Mouse (Mus musculus) MEL (cell line): ENCODE measurements around the gene Sept5. TPM values are rescaled to one million over a fixed set of nuclear protein-coding genes. Genes with fewer than 3 reads are reported as not detected.

ENCODE experiments used
- DNase-seq: peaks from one replicate; pipeline ENCODE4 v3.0.0; 2011; ENCODE audit warnings: low read depth, low spot score
- H3K27ac ChIP-seq: 2 replicates; pipeline ENCODE4 v1.5.1; 2012; ENCODE audit warnings: low read depth, mild to moderate bottlenecking, control low read depth, low read length, moderate library complexity; ENCODE audit not compliant: control insufficient read depth
- H3K27me3 ChIP-seq, 2 experiments: fragments of 150-350 bp in 1 of 2; sonication (generic) in 1 of 2; 2 replicates each; pipeline ENCODE4 v1.6.1; 2012; ENCODE audit warnings: low read length in 2 of 2, mild to moderate bottlenecking in 2 of 2, improper control_type of control experiment in 1 of 2, moderate library complexity in 1 of 2; ENCODE audit not compliant: insufficient read depth in 2 of 2, control insufficient read depth in 1 of 2
- H3K36me3 ChIP-seq, 2 experiments: 2 replicates each; pipeline ENCODE4 v1.6.1; 2012 to 2014; ENCODE audit warnings: low read length in 2 of 2, improper control_type of control experiment in 1 of 2, inconsistent platforms in 1 of 2, mild to moderate bottlenecking in 1 of 2; ENCODE audit not compliant: insufficient read depth in 2 of 2, control insufficient read depth in 1 of 2
- H3K4me1 ChIP-seq, 2 experiments: fragments of 150-350 bp in 1 of 2; sonication (generic) in 1 of 2; 2 replicates each; pipeline ENCODE4 v1.6.1; 2012; ENCODE audit warnings: low read length in 2 of 2, improper control_type of control experiment in 1 of 2, mild to moderate bottlenecking in 1 of 2; ENCODE audit not compliant: insufficient read depth in 2 of 2, control insufficient read depth in 1 of 2
- H3K4me3 ChIP-seq, 2 experiments: fragments of 150-350 bp in 1 of 2; sonication (generic) in 1 of 2; 2 replicates each; pipeline ENCODE4 v1.5.1; 2012; ENCODE audit warnings: low read depth in 2 of 2, low read length in 2 of 2, mild to moderate bottlenecking in 2 of 2, moderate library complexity in 2 of 2, control low read depth in 1 of 2, improper control_type of control experiment in 1 of 2; ENCODE audit not compliant: control insufficient read depth in 1 of 2, insufficient read depth in 1 of 2
- H3K79me2 ChIP-seq: 2 replicates; pipeline ENCODE4 v1.6.1; 2012; ENCODE audit warnings: mild to moderate bottlenecking, low read length, moderate library complexity; ENCODE audit not compliant: control insufficient read depth, poor library complexity, insufficient read depth
- H3K9ac ChIP-seq: 2 replicates; pipeline ENCODE4 v1.6.1; 2012; ENCODE audit warnings: low read depth, mild to moderate bottlenecking, control low read depth, low read length, moderate library complexity; ENCODE audit not compliant: control insufficient read depth, poor library complexity, severe bottlenecking
- H3K9me3 ChIP-seq: fragments of 150-350 bp; sonication (generic); replicated peaks from 2 replicates; pipeline ENCODE4 v1.6.1; 2012; ENCODE audit warnings: mild to moderate bottlenecking, low read length, improper control_type of control experiment, moderate library complexity; ENCODE audit not compliant: insufficient read depth
- BHLHE40 ChIP-seq: IDR thresholded peaks from 2 replicates; pipeline ENCODE4 v1.6.1; 2012; ENCODE audit warnings: low read depth, mild to moderate bottlenecking, inconsistent platforms, low read length, improper control_type of control experiment, borderline replicate concordance
- CHD1 ChIP-seq: IDR thresholded peaks from 2 replicates; pipeline ENCODE4 v1.6.1; 2012; ENCODE audit warnings: low read depth, mild to moderate bottlenecking, inconsistent platforms, low read length, improper control_type of control experiment
- E2F4 ChIP-seq: IDR thresholded peaks from 2 replicates; pipeline ENCODE4 v1.6.1; 2011; ENCODE audit warnings: low read depth, low read length, improper control_type of control experiment, borderline replicate concordance
- ELF1 ChIP-seq: IDR thresholded peaks from 2 replicates; pipeline ENCODE4 v1.6.1; 2014; ENCODE audit warnings: low read depth, mild to moderate bottlenecking, inconsistent platforms, low read length, improper control_type of control experiment, moderate library complexity
- EP300 ChIP-seq, 2 experiments: IDR thresholded peaks; 2 replicates each; pipeline ENCODE4 v1.6.1; 2011; ENCODE audit warnings: improper control_type of control experiment in 2 of 2, low read length in 2 of 2, low read depth in 1 of 2, mild to moderate bottlenecking in 1 of 2
- HCFC1 ChIP-seq: IDR thresholded peaks from 2 replicates; pipeline ENCODE4 v1.6.1; 2012; ENCODE audit warnings: low read depth, mild to moderate bottlenecking, inconsistent platforms, low read length, improper control_type of control experiment, moderate library complexity
- JUND ChIP-seq: IDR thresholded peaks from 2 replicates; pipeline ENCODE4 v1.6.1; 2011; ENCODE audit warnings: low read depth, mild to moderate bottlenecking, improper control_type of control experiment, low read length
- MAZ ChIP-seq: IDR thresholded peaks from 2 replicates; pipeline ENCODE4 v1.6.1; 2012; ENCODE audit warnings: low read depth, mild to moderate bottlenecking, inconsistent platforms, low read length, improper control_type of control experiment
- MXI1 ChIP-seq: IDR thresholded peaks from 2 replicates; pipeline ENCODE4 v1.6.1; 2011; ENCODE audit warnings: mild to moderate bottlenecking, low read depth, low read length, improper control_type of control experiment
- MYB ChIP-seq: IDR thresholded peaks from 2 replicates; pipeline ENCODE4 v1.6.1; 2011; ENCODE audit warnings: mild to moderate bottlenecking, low read depth, low read length, improper control_type of control experiment
- NELFE ChIP-seq: IDR thresholded peaks from 2 replicates; pipeline ENCODE4 v1.6.1; 2011; ENCODE audit warnings: low read depth, low read length, improper control_type of control experiment
- NRF1 ChIP-seq: IDR thresholded peaks from 2 replicates; pipeline ENCODE4 v1.6.1; 2014; ENCODE audit warnings: low read depth, mild to moderate bottlenecking, inconsistent platforms, low read length, improper control_type of control experiment, moderate library complexity; ENCODE audit not compliant: poor library complexity, insufficient read depth, severe bottlenecking
- POLR2A ChIP-seq, 2 experiments: IDR thresholded peaks; 2 replicates each; pipeline ENCODE4 v1.6.1; 2011 to 2012; ENCODE audit warnings: low read length in 2 of 2, mild to moderate bottlenecking in 2 of 2, control low read depth in 1 of 2, improper control_type of control experiment in 1 of 2, low read depth in 1 of 2, moderate library complexity in 1 of 2; ENCODE audit not compliant: control insufficient read depth in 1 of 2, insufficient read depth in 1 of 2, poor library complexity in 1 of 2
- POLR2AphosphoS5 ChIP-seq: IDR thresholded peaks from 2 replicates; pipeline ENCODE4 v1.6.1; 2012; ENCODE audit warnings: low read depth, borderline replicate concordance, mild to moderate bottlenecking, inconsistent platforms, low read length, moderate library complexity, mixed read lengths
- SMC3 ChIP-seq: IDR thresholded peaks from 2 replicates; pipeline ENCODE4 v1.6.1; 2011; ENCODE audit warnings: low read depth, low read length, improper control_type of control experiment
- TAL1 ChIP-seq: IDR thresholded peaks from 2 replicates; pipeline ENCODE4 v1.6.1; 2012; ENCODE audit warnings: mild to moderate bottlenecking, inconsistent platforms, low read length, moderate library complexity, mixed read lengths
- TBP ChIP-seq: IDR thresholded peaks from 2 replicates; pipeline ENCODE4 v1.8.0; 2011; ENCODE audit warnings: low read depth, low read length, improper control_type of control experiment
- UBTF ChIP-seq: IDR thresholded peaks from 2 replicates; pipeline ENCODE4 v1.6.1; 2012; ENCODE audit warnings: low read depth, mild to moderate bottlenecking, inconsistent platforms, low read length, improper control_type of control experiment, moderate library complexity, borderline replicate concordance; ENCODE audit not compliant: insufficient read depth
- USF1 ChIP-seq: IDR thresholded peaks from 2 replicates; pipeline ENCODE4 v1.6.1; 2014; ENCODE audit warnings: low read depth, mild to moderate bottlenecking, inconsistent platforms, low read length, improper control_type of control experiment, moderate library complexity
- ZC3H11A ChIP-seq: IDR thresholded peaks from 2 replicates; pipeline ENCODE4 v1.6.1; 2012; ENCODE audit warnings: low read depth, mild to moderate bottlenecking, inconsistent platforms, low read length, improper control_type of control experiment
- ZKSCAN1 ChIP-seq: IDR thresholded peaks from 2 replicates; pipeline ENCODE4 v1.6.1; 2012; ENCODE audit warnings: low read depth, mild to moderate bottlenecking, inconsistent platforms, low read length, improper control_type of control experiment, moderate library complexity
- ZNF384 ChIP-seq: IDR thresholded peaks from 2 replicates; pipeline ENCODE4 v1.6.1; 2012; ENCODE audit warnings: low read depth, mild to moderate bottlenecking, inconsistent platforms, low read length, improper control_type of control experiment
- polyA plus RNA-seq, 2 experiments: library from polyadenylated mRNA; stranded (reverse) in 1 of 2; unstranded in 1 of 2; fragments of >175 nt in 1 of 2; fragments of >200 nt in 1 of 2; gene quantifications; 2 replicates each; pipeline versions ENCODE4 v1.2.1 to v1.2.4; 2012; ENCODE audit warnings: low replicate concordance in 2 of 2, low read depth in 1 of 2; ENCODE audit not compliant: insufficient read length in 2 of 2, insufficient read depth in 1 of 2, missing spikeins in 1 of 2
- total RNA-seq: library from RNA; depleted of rRNA; stranded (reverse); fragments of 300-350 nt; gene quantifications from 2 replicates; pipeline ENCODE4 v1.2.3, GENCODE M21; 2012

Gene Sept5
- total and polyA plus RNA-seq, 3 experiments: 7.4 to 29.3 TPM; not detected in 1

DNA sequence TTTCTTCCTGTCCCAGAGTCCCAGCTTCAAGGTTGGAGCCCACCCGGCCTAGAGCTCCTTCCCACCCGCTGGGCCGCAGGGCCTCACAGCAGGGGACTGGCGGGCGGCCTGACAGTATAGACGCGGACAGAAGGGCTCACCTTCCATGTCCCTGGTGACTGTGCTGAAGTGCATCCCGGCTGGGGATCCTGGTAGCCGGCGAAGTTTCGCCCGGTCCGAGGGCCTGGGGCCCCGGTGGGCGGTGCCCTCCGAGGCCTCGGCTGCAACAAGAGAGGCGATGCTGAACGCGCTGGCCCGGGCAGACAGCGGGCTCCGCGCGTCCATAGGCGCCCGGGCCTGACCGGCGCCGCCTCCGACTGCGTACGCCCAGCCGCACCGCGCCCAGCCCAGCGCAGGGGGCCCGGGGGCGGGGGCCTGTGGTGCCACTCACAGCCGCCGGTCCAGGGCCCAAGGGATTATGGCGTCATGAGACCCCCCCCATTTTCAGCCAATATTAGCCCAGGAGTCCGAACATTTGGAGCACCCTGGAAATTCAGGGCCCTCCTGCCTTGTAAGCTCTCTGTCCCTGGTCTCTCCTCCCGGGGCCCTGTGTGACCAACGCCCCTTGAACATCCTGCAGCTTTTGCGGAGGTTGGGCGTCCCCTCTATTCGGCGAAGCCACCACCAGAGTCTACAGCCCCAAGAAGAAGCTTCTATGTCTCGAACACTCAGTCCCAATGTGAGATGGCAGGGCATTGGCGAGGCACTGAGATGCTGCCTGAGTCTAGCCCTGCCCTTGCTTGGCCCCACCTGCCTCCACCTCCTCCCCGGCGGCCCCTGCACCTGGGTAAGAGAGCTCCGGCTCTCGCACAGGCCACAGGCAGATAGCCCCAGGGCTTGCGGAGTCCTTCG, 41.7 kb downstream of the Sept5 start:
- Histone ChIP-seq H3K9me3 (no peaks in the 10 kb centered on the region), H3K9ac (no peak overlapping the region), H3K4me3 (no peak overlapping the region), H3K79me2 (no peaks in the 10 kb centered on the region), H3K36me3 (no peaks in the 10 kb centered on the region), H3K4me1 (no peaks in the 10 kb centered on the region), H3K27ac (no peak overlapping the region), H3K27me3 (no peaks in the 10 kb centered on the region)
- DNase-seq: no peak
- TF ChIP-seq CHD1: no peak
- TF ChIP-seq POLR2AphosphoS5: no peak

DNA sequence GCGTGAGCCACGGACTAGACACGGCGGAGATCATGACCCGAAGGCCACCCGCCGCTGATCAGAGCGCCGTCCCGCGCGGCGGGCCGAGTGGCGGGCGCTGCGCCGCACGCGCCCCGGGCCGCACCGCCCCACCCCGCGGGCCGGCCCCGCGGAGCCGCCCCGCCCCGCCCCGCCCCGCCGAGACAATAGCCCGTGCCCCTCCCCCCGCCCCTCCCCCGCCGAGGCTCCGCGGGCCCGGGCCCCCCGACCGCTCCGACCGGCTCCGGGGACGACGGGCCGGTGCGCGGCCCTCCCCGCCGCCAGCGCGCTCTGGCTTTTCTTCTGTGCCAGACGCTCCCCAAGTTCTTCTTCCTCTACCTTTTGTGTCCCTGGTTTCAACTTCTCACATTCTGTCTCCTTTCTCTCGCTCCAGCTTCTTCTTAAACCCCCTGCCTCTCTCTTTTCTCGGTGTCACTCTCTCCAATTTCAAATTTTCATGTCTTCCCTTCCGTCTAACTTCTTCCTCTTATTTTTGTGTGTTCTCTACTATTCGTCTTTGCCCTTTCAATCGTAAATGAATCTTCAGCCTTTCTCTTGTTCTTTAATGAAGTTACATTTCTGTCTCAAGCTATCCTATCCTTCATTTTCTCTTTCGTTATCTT, 42.7 kb downstream of the Sept5 start:
- H3K27me3 ChIP-seq: no peaks in the 10 kb centered on the region

DNA sequence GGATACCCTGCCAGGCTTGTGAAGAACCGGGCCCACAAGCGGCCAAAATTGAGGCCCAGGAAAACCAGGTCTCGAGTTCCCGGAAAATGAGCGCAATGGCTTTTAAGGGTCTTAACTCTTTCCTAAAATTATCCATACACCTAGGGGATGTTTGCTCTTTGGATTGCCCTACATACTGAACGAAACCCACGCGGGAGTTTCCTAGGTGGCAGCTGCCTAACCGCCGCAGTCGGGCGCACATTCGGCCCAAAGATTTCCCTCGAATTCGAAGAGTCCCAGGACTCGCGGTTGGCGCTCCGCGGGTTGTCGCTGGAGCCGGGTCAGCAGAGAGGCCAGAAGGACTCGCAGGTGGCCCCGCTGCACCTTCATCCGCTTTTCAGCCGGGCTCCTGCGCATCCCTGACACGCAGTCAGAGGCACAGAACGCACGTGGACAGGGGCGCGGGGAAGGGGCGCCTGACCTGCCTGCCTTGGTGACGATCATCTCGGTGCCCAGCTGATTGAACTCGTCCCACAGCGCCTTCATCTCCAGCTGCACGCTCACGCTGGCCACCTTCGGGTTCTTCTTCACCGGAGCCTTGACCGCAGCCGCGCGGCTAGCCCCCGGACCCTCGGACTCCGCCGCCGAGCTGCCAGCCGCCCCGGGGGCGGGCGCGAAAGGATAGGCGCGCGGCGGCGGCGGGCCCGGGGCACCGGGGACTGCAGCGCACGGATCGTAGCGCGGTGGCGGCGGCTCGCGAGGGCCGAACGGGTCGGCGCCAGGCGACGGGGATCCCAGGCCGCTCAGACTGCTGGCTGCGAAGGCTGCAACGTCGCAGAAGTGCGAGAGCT, 43.5 kb downstream of the Sept5 start:
- Histone ChIP-seq H3K9ac (no peak overlapping the region), H3K27ac (no peak overlapping the region), H3K4me1 (no peaks in the 10 kb centered on the region), H3K9me3 (no peaks in the 10 kb centered on the region), H3K4me3 (no peak overlapping the region), H3K27me3 (no peaks in the 10 kb centered on the region), H3K36me3 (no peaks in the 10 kb centered on the region), H3K79me2 (no peaks in the 10 kb centered on the region)
- no peak for DNase-seq
- TF ChIP-seq ZC3H11A: no peak
- TF ChIP-seq ZKSCAN1: no peak
- no peak for TF ChIP-seq TBP
- no peak for TF ChIP-seq EP300 (IDR thresholded peaks at IDR 0.05; ENCODE audit: low read depth in 1 of 2, low read length in 2 of 2)
- no peak for TF ChIP-seq HCFC1
- no peak for TF ChIP-seq NELFE
- no peak for TF ChIP-seq POLR2AphosphoS5
- TF ChIP-seq UBTF: no peak
- no peak for TF ChIP-seq ELF1
- TF ChIP-seq BHLHE40: no peak
- TF ChIP-seq MAZ: no peak
- TF ChIP-seq NRF1: no peak
- TF ChIP-seq MYB: no peak
- no peak for TF ChIP-seq SMC3
- no peak for TF ChIP-seq JUND
- no peak for TF ChIP-seq USF1
- no peak for TF ChIP-seq ZNF384
- no peak for TF ChIP-seq MXI1
- no peak for TF ChIP-seq POLR2A (IDR thresholded peaks at IDR 0.05; ENCODE audit: control insufficient read depth in 1 of 2, insufficient read depth in 1 of 2, low read depth in 1 of 2, low read length in 2 of 2, poor library complexity in 1 of 2)

More for the DNA sequence above, 42.7 kb downstream of the Sept5 start:
- H3K4me3 ChIP-seq: no peak overlapping the region
- no peak overlapping the region for H3K27ac ChIP-seq
- TF ChIP-seq USF1: no peak
- TF ChIP-seq TAL1: no peak
- TF ChIP-seq MAZ: no peak
- TF ChIP-seq MXI1: no peak
- no peak for TF ChIP-seq E2F4
- no peak for TF ChIP-seq SMC3
- no peaks in the 10 kb centered on the region for H3K79me2 ChIP-seq
- no peaks in the 10 kb centered on the region for H3K36me3 ChIP-seq
- no peaks in the 10 kb centered on the region for H3K4me1 ChIP-seq
- H3K9ac ChIP-seq: no peak overlapping the region
- no peak for DNase-seq
- no peaks in the 10 kb centered on the region for H3K9me3 ChIP-seq
